Mouse (Mus musculus): ENCODE data around the gene Fam170b.

Fam170b gene

GRCm38 (mm10) chr14:32827994-32828650, 5.6 kb upstream of the Fam170b start:
- no peak for DNase-seq (ENCODE audit: inconsistent ontology term)

- no peak for DNase-seq (ENCODE audit: inconsistent ontology term)
Measured at GRCm38 (mm10) chr14:32835181-32835580, 1.4 kb downstream of the Fam170b start.

- DNase-seq (ENCODE audit: inconsistent ontology term) = no peak
Measured at GRCm38 (mm10) chr14:32835596-32835995, 1.8 kb downstream of the Fam170b start.

DNA sequence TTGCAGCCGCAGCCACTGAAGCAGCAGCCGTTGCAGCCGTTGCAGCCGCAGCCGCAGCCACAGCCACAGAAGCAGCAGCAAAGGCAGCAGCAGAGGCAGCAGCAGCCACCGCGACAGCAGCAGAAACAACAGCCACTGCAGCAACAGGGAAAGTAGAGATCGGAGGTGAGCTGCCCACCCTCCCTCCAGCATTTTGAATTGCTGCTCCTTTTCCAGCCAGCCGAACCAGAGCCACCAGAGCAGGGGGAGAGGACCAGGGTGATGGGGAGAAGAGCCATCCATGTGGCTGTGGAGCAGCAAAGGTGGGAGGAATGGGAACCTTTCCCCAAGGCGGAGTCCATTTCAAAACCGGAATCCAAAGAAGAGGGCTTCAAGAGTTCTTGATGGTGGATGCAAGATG, 2.4 kb downstream of the Fam170b start:
- DNase-seq (ENCODE audit: inconsistent ontology term) = no peak

GRCm38 (mm10) chr14:32842052-32842451, 8.3 kb downstream of the Fam170b start:
- no peak for DNase-seq (ENCODE audit: inconsistent ontology term)

DNA sequence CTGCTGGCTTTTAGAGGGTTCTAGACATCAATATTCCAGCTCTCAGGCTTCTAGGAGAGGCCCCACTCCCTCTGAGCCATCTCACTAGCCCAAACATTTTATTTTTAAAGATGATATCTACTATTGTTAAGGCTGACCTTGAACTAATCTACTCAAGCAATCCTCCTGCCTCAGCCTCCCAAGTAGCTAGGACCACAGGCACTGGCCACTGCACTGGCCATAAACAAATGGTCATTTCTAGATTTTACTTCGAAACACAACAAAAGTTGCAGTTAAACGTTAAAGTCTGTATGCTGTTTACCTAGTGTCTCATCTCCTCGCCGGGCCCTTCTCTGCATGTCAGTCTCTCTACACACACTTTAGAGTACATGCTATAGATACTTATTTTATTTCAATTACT, 20.3 kb downstream of the Fam170b start:
- DNase-seq (ENCODE audit: inconsistent ontology term) = no peak

- no peak for DNase-seq (ENCODE audit: inconsistent ontology term)
Measured at GRCm38 (mm10) chr14:32856246-32856645, 22.5 kb downstream of the Fam170b start.

DNA sequence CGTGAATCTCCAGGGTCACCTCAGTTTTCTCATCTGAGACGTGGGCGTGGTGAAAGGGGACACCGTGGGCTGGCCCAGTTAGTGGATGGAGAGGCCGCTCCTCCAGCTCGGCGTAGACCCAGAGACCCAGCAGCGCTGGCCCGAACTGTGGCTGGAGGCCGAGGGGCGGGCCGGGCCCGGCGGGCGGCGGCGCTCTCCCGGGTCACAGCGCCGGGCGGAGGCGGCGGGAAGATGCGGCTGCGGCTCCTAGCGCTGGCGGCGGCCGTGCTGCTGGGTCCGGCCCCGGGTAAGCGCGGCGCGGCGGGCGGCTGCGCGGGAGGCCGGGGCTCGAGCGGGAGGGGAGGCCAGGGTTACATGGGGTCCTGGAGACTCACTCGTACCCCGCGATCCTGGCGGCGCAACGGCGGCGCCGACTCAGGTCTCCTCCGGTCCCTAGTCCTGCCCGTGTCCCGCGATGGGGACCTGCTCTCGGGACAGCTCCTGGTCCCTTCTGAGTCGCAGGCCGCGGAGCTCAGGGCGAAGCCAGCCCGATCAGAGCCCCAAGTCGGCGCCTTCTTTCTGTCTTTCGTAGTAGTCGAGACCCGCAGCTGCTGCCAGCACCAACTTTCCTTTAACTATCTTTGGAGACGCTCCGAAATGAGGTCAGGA, 23.0 kb downstream of the Fam170b start, which contains the start of gene Vstm4:
Gene Vstm4 (plus strand): TSS at position 76 of the 648 bp plus-strand sequence.
- peak; percentile 79 for DNase-seq (ENCODE audit: inconsistent ontology term)

DNA sequence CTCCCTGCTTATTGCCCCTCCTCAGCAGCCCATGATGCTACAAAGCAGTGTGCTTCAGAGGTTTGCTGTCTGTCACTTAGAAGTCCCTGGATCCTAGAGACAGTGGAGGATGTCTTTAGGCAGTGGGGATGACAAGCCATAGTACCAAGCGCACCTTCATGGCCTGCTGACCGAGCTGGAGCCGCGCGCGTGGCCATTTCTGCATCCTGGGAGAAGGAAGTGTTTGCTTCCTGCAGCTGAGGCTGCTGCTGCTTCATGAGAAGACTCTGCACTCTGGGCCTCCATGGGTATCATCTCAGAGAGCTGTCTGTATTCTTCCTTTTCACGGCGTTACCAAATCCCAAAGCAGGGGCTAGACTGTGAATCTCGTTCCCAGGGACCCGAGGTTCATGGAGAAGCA, 24.6 kb downstream of the Fam170b start:
- no peak for DNase-seq (ENCODE audit: inconsistent ontology term)

- no peak for DNase-seq (ENCODE audit: inconsistent ontology term)
Measured at GRCm38 (mm10) chr14:32858941-32859510, 25.3 kb downstream of the Fam170b start.

DNA sequence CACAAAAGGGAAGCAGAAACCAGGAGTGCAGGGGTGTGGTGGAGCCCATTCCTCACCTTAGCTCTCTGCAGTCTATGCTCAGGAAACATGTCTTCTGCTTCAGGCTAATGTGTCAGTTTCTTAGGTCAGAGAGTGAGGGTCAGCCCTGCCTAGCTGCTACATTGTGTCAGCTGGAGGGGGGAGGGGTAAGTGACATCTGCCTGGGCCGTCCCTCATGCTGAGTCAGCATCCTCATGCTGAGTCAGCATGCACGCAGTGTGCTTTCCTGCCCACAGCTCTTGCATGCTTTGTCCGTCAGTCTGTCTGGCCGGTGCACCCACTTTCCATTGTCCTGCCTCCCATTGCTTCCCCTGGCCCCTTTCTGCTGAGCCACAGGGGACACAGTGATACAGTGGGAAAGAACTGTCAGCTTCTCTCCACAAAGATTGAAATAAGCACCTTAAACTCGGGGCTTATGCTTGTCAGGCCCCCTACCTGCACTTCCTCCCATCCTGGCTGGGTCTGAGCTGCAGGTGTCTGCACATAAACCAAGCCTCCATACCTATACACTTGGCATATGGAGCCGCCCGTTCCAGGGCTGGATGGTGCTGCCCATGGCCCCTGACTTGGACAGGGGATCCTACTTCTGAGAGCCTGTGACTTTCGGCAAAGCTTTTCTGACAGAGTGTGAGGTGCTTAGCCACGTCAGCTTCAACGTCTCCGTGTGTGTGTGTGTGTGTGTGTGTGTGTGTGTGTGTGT, 26.2 kb downstream of the Fam170b start:
- DNase-seq (ENCODE audit: inconsistent ontology term) = no peak

DNA sequence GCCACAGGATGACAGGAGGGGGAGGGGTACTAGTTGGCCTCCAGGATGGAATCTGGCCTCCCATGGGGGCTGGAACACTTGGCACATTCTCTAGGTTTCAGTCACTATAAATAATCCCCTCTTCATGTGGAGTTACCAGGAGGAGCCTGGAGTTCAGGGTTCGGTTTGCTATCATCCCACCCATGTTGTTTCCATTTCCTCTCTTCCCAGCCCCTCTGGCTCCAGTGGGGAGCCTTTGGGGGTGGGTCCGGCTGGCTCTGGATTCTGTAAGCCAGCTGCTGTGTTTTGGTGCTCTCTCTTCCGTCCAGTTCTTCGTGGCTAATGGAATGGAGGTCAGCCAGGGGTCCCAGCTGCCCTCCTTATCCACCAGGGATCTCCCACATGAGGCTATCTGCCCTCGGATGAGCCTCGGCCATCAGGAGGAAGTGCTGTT, 27.4 kb downstream of the Fam170b start:
- DNase-seq (ENCODE audit: inconsistent ontology term) = no peak

DNA sequence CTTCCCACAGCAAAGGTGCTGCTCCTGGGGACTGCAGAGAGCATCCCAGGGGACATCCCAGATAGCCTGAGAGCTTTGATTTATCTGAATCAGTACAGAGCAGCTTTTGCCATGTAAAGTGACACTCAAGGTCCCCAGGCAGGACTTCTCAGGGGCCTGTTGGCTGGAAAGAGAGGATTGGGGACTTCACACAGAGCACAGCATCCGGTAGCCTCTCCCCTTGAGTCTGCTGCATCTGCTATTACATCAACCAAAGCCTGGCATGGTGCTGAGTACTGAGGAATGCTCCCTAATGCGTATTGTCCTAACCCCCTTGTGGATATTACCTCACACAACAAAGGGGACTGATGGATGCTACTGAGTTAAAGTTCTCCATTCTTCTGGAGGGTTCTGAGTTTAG, 27.9 kb downstream of the Fam170b start:
- DNase-seq (ENCODE audit: inconsistent ontology term) = no peak

- no peak for DNase-seq (ENCODE audit: inconsistent ontology term)
Measured at GRCm38 (mm10) chr14:32865331-32865730, 31.6 kb downstream of the Fam170b start.

DNA sequence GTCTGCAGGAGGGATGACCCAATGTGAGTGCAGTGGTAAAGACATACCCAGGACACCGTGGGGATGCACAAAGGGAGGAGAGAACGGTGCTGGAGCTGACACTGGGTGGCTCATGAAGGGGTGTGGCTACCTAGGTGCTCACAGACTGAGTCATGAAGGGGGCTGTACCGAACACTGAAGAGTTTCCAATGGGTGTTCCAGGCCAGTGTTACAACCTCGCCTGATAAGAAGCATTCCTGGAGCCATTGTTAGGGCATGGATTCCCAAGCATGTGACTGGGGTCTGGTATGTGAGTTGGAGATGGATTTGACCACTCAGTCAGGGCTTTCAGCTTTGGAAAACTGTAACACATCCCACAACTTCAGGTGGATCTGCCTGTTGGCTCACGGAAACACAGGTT, 38.2 kb downstream of the Fam170b start:
- DNase-seq (ENCODE audit: inconsistent ontology term) = no peak

DNA sequence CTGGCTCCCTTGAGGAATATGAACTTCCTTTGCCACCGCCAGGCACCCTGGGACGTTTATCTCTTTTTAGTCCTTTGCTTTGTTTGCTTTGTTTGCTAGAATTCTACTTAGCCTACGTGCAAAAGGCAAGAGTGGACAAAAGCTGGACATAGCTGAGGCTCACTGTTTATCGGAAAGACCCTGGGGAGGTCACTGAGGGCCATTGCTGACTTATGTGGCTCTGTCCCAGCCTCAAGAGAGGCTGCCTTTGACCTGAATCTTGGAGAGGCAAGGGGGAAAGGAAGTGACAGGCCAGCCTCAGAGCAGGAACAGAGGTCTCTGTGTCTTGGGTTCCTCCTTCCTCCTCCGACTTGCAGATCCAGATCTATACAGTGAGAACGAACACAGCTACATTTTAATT, 43.8 kb downstream of the Fam170b start:
- no peak for DNase-seq (ENCODE audit: inconsistent ontology term)

DNA sequence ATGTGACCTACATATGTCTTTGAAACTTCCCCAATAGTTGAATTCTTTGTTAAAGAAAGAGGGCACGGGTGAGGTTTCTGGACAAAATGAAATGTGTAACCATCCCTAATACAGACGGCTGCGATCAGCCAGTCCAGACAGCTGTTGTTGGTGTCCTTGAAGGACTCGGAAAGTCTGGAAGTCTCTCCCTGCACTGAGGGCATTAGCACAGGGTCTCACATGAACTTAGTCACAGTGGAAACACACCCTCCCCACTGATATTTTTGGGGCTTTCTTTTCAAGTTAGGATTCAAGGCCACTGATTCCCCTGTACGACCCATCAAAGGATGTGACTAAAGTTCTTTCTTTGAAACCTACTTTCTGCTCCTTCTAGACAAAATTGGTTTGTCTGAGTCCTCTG, 46.6 kb downstream of the Fam170b start:
- no peak for DNase-seq (ENCODE audit: inconsistent ontology term)

GRCm38 (mm10) chr14:32881693-32882092, 47.9 kb downstream of the Fam170b start:
- DNase-seq (ENCODE audit: inconsistent ontology term) = no peak

All from Muller cell, postnatal 12 days (primary cell).